Comparison of ENCODE assay signal across 12 mouse cellular contexts in genomic region chr19:5566316-5566715, GRCm38 (mm10). TPM values are rescaled to one million over a fixed set of nuclear protein-coding genes. Genes with fewer than 3 reads are reported as not detected.
DNase-seq lines count a peak whose midpoint lies in the region; ATAC-seq lines count a peak whose summit lies in the region.
"Had no signal": no experiment of that assay in that cellular context is flagged by ENCODE, and none has a peak within 500 bp of the region (broad histone marks: within the 10 kb centered on the region; RNA-seq: fewer than 3 reads in every experiment).

No protein-coding gene starts in this region.

- H3K4me1 ChIP-seq in forebrain, embryonic 15.5 days: peaks cover 17% of the 10 kb centered on the region
- H3K4me1 ChIP-seq in forebrain, embryonic 11.5 days (replicated peaks; ENCODE audit: control insufficient read depth, insufficient read depth, low read length): peaks cover 8% of the 10 kb centered on the region; the same call in 1 of the 2 replicates

- 0 out of 2 replicates have a peak overlapping the region, but pooled peaks have one; percentile 57 for H3K4me3 ChIP-seq in forebrain, embryonic 15.5 days
- H3K4me3 ChIP-seq in forebrain, embryonic 11.5 days (ENCODE audit: low read depth, low read length): no peak overlapping the region

- no peaks in the 10 kb centered on the region for H3K36me3 ChIP-seq in forebrain, embryonic 15.5 days
- H3K36me3 ChIP-seq in forebrain, embryonic 11.5 days (ENCODE audit: control insufficient read depth, insufficient read depth, low read length): no peaks in the 10 kb centered on the region

- H3K27me3 ChIP-seq in forebrain, embryonic 15.5 days: peaks cover 17% of the 10 kb centered on the region
- peaks cover 22% of the 10 kb centered on the region for H3K27me3 ChIP-seq in forebrain, embryonic 11.5 days (ENCODE audit: control insufficient read depth, insufficient read depth, low read length)

- no peak for ATAC-seq in forebrain, embryonic 15.5 days (replicated peaks)
- ATAC-seq in forebrain, embryonic 11.5 days (replicated peaks; ENCODE audit: low FRiP score): no peak
- ATAC-seq: inflammation-experienced regulatory T-cells, adult 6 months had no signal

- no peak for DNase-seq in forebrain, embryonic 11.5 days (ENCODE audit: low spot score)
- DNase-seq in thymus, postnatal 4 days: peak; percentile 28
- DNase-seq in thymus, postnatal 10 days (ENCODE audit: low spot score in 2 of 2): no peak
- DNase-seq in kidney, postnatal 4 days: peak; percentile 38 to 56
- DNase-seq in left cerebral cortex, postnatal 25 days (ENCODE audit: low spot score in 2 of 2): no peak
- DNase-seq in urinary bladder, adult 2 months (ENCODE audit: low spot score): no peak
- no peak for DNase-seq in Muller cell, postnatal 12 days (ENCODE audit: inconsistent ontology term)
- DNase-seq: adrenal gland, postnatal 36 days had no signal

- no peak overlapping the region for H3K4me2 ChIP-seq in forebrain, embryonic 15.5 days (replicated peaks)
- no peak overlapping the region for H3K4me2 ChIP-seq in forebrain, embryonic 11.5 days (ENCODE audit: low read depth, low read length, severe bottlenecking)

- no peak overlapping the region for H3K9ac ChIP-seq in forebrain, embryonic 15.5 days (replicated peaks)
- no peak overlapping the region; the same call in 1 of the 2 replicates for H3K9ac ChIP-seq in forebrain, embryonic 11.5 days (ENCODE audit: low read length)

- WGBS in forebrain, embryonic 15.5 days: 53% methylated on average over 5 of the region's 5 CpGs
- WGBS in forebrain, embryonic 11.5 days: 50% methylated on average over 5 of the region's 5 CpGs

- no peak overlapping the region for H3K27ac ChIP-seq in forebrain, embryonic 15.5 days (replicated peaks)
- no peak overlapping the region for H3K27ac ChIP-seq in forebrain, embryonic 11.5 days (ENCODE audit: low read depth, low read length)

- no peaks in the 10 kb centered on the region for H3K9me3 ChIP-seq in forebrain, embryonic 15.5 days
- no peaks in the 10 kb centered on the region for H3K9me3 ChIP-seq in forebrain, embryonic 11.5 days (ENCODE audit: control insufficient read depth, low read length)

- intact Hi-C loops in left cerebral cortex, postnatal 25 days (cut with DNase I): no loop called here

RNA-seq across cellular contexts. Expression of gene Ap5b1, which starts 1.5 kb away (rescaled TPM):
- 2.2 and 2.3 TPM in 2 replicates for polyA plus RNA-seq in forebrain, embryonic 15.5 days (2015; fragmentation: Nextera tagmentation; extraction: Ambion mirVana)
- 1.9 and 2.5 TPM in 2 replicates for polyA plus RNA-seq in forebrain, embryonic 11.5 days (2014; fragmentation: Nextera tagmentation; extraction: Ambion mirVana)
- 1 to 10 TPM; 5.2 to 6.4 TPM for total RNA-seq in left cerebral cortex, postnatal 25 days (2021)
- 4.8 and 7.1 TPM in 2 replicates for polyA plus RNA-seq in urinary bladder, adult 2 months (2012; rRNA removed)

RNA-seq across cellular contexts. Expression of gene Ovol1, which starts 5.9 kb away (rescaled TPM):
- polyA plus RNA-seq in forebrain, embryonic 15.5 days (2015; fragmentation: Nextera tagmentation; extraction: Ambion mirVana): not detected in 2 replicates
- 0.11 and 0.35 TPM in 2 replicates for polyA plus RNA-seq in forebrain, embryonic 11.5 days (2014; fragmentation: Nextera tagmentation; extraction: Ambion mirVana)
- total RNA-seq in left cerebral cortex, postnatal 25 days (2021): not detected
- 4.7 and 5.1 TPM in 2 replicates for polyA plus RNA-seq in urinary bladder, adult 2 months (2012; rRNA removed)
- total RNA-seq: adrenal gland, postnatal 36 days; CH12.LX; gastrocnemius, adult 2 months had no signal
- polyA plus RNA-seq: inflammation-experienced regulatory T-cells, adult 6 months had no signal

RNA-seq across cellular contexts. Expression of gene Rnaseh2c, which starts 35.4 kb away (rescaled TPM):
- polyA plus RNA-seq in forebrain, embryonic 15.5 days (2015; fragmentation: Nextera tagmentation; extraction: Ambion mirVana): 93.4 and 99.8 TPM in 2 replicates
- polyA plus RNA-seq in forebrain, embryonic 11.5 days (2014; fragmentation: Nextera tagmentation; extraction: Ambion mirVana): 158 and 198 TPM in 2 replicates
- total RNA-seq in left cerebral cortex, postnatal 25 days (2021): 10 to 100 TPM; 68.0 to 82.1 TPM
- 38.2 and 41.2 TPM in 2 replicates for polyA plus RNA-seq in urinary bladder, adult 2 months (2012; rRNA removed)

RNA-seq across cellular contexts. Expression of gene Kat5, which starts 43.7 kb away (rescaled TPM):
- 75.9 and 76.9 TPM in 2 replicates for polyA plus RNA-seq in forebrain, embryonic 15.5 days (2015; fragmentation: Nextera tagmentation; extraction: Ambion mirVana)
- polyA plus RNA-seq in forebrain, embryonic 11.5 days (2014; fragmentation: Nextera tagmentation; extraction: Ambion mirVana): 38.0 and 38.9 TPM in 2 replicates
- 10 to 100 TPM; 83.9 to 93.4 TPM for total RNA-seq in left cerebral cortex, postnatal 25 days (2021)
- 60.1 and 67.7 TPM in 2 replicates for polyA plus RNA-seq in urinary bladder, adult 2 months (2012; rRNA removed)

RNA-seq across cellular contexts. Expression of gene Snx32, which starts 56.0 kb away (rescaled TPM):
- polyA plus RNA-seq in forebrain, embryonic 15.5 days (2015; fragmentation: Nextera tagmentation; extraction: Ambion mirVana): 71.9 and 72.8 TPM in 2 replicates
- 15.9 and 19.5 TPM in 2 replicates for polyA plus RNA-seq in forebrain, embryonic 11.5 days (2014; fragmentation: Nextera tagmentation; extraction: Ambion mirVana)
- 10 to 100 TPM; 80.4 to 81.0 TPM for total RNA-seq in left cerebral cortex, postnatal 25 days (2021)
- 33.0 and 37.7 TPM in 2 replicates for polyA plus RNA-seq in urinary bladder, adult 2 months (2012; rRNA removed)

Comparison
In these comparisons a context has a peak if more than half of its experiments do, and no peak if none do; other contexts are left out.
1. DNase-seq: peak in thymus, postnatal 4 days (single experiment) and kidney, postnatal 4 days (2 of 2); none in forebrain, embryonic 11.5 days (single experiment), thymus, postnatal 10 days (0 of 2), left cerebral cortex, postnatal 25 days (0 of 2), urinary bladder, adult 2 months (single experiment) and Muller cell, postnatal 12 days (single experiment).